Mouse (Mus musculus): ENCODE results near the gene Sf3b2.

The Sf3b2 gene

GRCm38 (mm10) chr19:5294972-5295735 is at the start of gene Sf3b2:
Sf3b2 (minus strand) TSS chr19:5295455.
- DNase-seq (ENCODE audit: low spot score in 2 of 2): peak; percentile 98

- no peak for DNase-seq (ENCODE audit: low spot score in 2 of 2)
These were observed 46.1 kb upstream of the Sf3b2 start for GRCm38 (mm10) chr19:5341360-5341759.

- DNase-seq (ENCODE audit: low spot score in 2 of 2): peak; percentile 25 to 50
These were observed 42.7 kb upstream of the Sf3b2 start for GRCm38 (mm10) chr19:5337975-5338374.

- no peak for DNase-seq (ENCODE audit: low spot score in 2 of 2)
These were observed 40.2 kb upstream of the Sf3b2 start, which contains the start of gene Catsper1 for GRCm38 (mm10) chr19:5335441-5335840. Catsper1 (plus strand) TSS chr19:5335741.

- DNase-seq (ENCODE audit: low spot score in 2 of 2): no peak
These were observed 39.5 kb upstream of the Sf3b2 start for GRCm38 (mm10) chr19:5334741-5335140.

- DNase-seq (ENCODE audit: low spot score in 2 of 2): no peak
These were observed 32.7 kb upstream of the Sf3b2 start for GRCm38 (mm10) chr19:5327970-5328369.

- no peak for DNase-seq (ENCODE audit: low spot score in 2 of 2)
These were observed 28.5 kb upstream of the Sf3b2 start for GRCm38 (mm10) chr19:5323801-5324200.

- DNase-seq (ENCODE audit: low spot score in 2 of 2): no peak
These were observed 17.9 kb upstream of the Sf3b2 start for GRCm38 (mm10) chr19:5313189-5313588.

GRCm38 (mm10) chr19:5309025-5309424 is 13.8 kb upstream of the Sf3b2 start:
- no peak for DNase-seq (ENCODE audit: low spot score in 2 of 2)

- DNase-seq (ENCODE audit: low spot score in 2 of 2): no peak
These were observed 11.9 kb upstream of the Sf3b2 start for GRCm38 (mm10) chr19:5306968-5307734.

- no peak for DNase-seq (ENCODE audit: low spot score in 2 of 2)
These were observed 11.0 kb upstream of the Sf3b2 start for GRCm38 (mm10) chr19:5306279-5306678.

GRCm38 (mm10) chr19:5302455-5302854 is 7.2 kb upstream of the Sf3b2 start:
- peak in 1 of 2 experiments; percentile 38 for DNase-seq (ENCODE audit: low spot score in 2 of 2)

- DNase-seq (ENCODE audit: low spot score in 2 of 2): no peak
These were observed 5.3 kb upstream of the Sf3b2 start for GRCm38 (mm10) chr19:5300588-5300987.

- DNase-seq (ENCODE audit: low spot score in 2 of 2): peak in 1 of 2 experiments; percentile 52
These were observed 2.9 kb upstream of the Sf3b2 start, which contains the start of gene Gal3st3 for GRCm38 (mm10) chr19:5297903-5298800. Gal3st3 (plus strand) TSS chr19:5298331.

GRCm38 (mm10) chr19:5296630-5297029 is 1.4 kb upstream of the Sf3b2 start:
- peak in 1 of 2 experiments; percentile 53 for DNase-seq (ENCODE audit: low spot score in 2 of 2)

- no peak for DNase-seq (ENCODE audit: low spot score in 2 of 2)
These were observed 451 bp upstream of the Sf3b2 start for GRCm38 (mm10) chr19:5295736-5296075.

GRCm38 (mm10) chr19:5278381-5278780 is 16.9 kb downstream of the Sf3b2 start:
- DNase-seq (ENCODE audit: low spot score in 2 of 2): no peak

GRCm38 (mm10) chr19:5277140-5277539 is 18.1 kb downstream of the Sf3b2 start:
- DNase-seq (ENCODE audit: low spot score in 2 of 2): no peak

- no peak for DNase-seq (ENCODE audit: low spot score in 2 of 2)
These were observed 18.7 kb downstream of the Sf3b2 start for GRCm38 (mm10) chr19:5276531-5276930.

- DNase-seq (ENCODE audit: low spot score in 2 of 2): no peak
These were observed 19.5 kb downstream of the Sf3b2 start for GRCm38 (mm10) chr19:5275736-5276135.

GRCm38 (mm10) chr19:5274641-5275040 is 20.6 kb downstream of the Sf3b2 start:
- no peak for DNase-seq (ENCODE audit: low spot score in 2 of 2)

GRCm38 (mm10) chr19:5273916-5274315 is 21.3 kb downstream of the Sf3b2 start:
- no peak for DNase-seq (ENCODE audit: low spot score in 2 of 2)
